Mouse (Mus musculus): ENCODE measurements around the gene Gm27021. TPM values are rescaled to one million over a fixed set of nuclear protein-coding genes. Genes with fewer than 3 reads are reported as not detected.

Gene Gm27021
- polyA plus RNA-seq (2016; fragmentation: Nextera tagmentation; extraction: Ambion mirVana) = 3.4 and 3.8 TPM in 2 replicates

DNA sequence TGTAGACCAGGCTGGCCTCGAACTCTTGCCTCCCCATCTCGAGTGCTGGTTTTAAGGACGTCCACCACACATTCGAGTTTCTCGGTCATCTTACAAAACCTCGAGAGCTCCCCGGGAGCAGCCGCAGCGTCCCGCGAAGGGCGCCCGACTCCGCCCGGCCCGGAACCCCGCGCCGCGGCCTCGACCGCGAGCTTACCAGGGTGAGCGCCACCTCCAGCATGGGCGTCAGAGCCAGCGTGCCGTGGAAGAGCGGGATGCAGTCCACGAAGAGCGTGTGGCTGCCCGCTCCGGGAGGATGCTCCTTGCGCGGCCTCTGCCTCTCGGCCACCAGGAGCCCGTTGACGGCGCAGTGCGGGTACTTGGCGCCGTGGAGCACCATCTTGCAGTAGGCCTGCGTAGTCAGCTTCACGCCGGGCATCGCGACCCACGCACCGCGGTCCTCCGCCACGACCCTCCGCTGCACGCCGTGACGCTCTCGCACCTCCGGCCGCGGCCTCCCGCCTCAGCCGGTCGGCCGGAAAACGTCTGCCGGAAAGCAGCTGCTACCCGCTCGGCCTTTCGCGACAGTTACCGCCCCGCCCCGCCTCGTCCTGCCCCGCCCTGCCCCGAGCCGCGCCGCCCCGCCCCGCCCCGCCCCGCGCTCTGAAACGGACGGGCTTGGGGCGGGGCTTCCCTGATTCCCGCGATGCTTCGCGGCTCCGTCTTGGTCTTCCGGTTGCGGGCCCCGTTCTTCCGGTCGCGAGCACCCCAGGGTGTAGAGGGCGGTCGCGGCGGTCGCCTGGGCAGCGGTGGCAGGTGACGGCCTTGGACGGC, at the start of gene Gm27021, which contains the start of gene Cox4i1:
Gene Gm27021, minus strand, starts transcription at position 519 of the 813 bp plus-strand sequence.
Gene Cox4i1, plus strand, starts transcription at position 662 of the 813 bp plus-strand sequence.
- Histone ChIP-seq H3K27me3 (ENCODE audit: low read depth, poor library complexity, severe bottlenecking) (no peaks in the 10 kb centered on the region), H3K4me1 (peaks cover 33% of the 10 kb centered on the region), H3K9me3 (replicated peaks) (no peaks in the 10 kb centered on the region), H3K4me3 (peak within 1 kb of the TSS; percentile 99), H3K36me3 (peaks cover 55% of the 10 kb centered on the region), H3K27ac (peak within 1 kb of the TSS; percentile 96)
- peak; percentile 99 for DNase-seq (ENCODE audit: low spot score)
- WGBS = under 1% methylated on average over 104 of the region's 105 CpGs

DNA sequence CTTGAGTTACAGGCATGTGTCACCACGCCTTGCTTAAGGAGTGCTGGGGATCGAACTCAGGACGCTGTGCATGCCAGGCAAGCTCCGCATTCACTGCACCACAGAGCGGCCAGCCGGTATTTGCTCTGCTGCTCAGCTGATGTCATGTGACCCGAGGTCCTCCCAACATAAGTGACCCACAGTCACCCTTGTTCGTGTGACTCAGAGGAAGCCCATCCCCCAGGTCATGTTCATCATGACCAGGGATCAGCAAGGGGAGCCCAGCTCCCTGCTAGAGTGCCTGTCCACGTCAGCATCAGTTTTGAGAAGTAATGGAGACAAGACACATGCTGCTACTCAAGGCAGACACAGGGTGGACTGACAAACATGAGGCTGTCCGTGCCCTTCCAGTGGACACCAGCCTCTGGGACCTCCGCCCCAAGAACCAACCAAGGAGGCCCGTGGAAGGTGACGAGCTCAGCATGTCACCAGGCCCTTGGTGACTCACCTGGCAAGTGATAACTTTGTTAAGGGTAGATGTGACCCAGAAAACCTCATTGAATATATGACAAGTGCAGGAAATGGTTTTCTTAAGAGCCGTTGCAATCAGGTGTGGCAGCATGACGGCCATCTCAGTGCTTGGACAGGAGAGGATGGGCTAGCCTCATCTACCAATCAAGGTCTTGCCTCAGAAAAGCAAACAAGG, 48.3 kb upstream of the Gm27021 start:
- 81% methylated on average over 15 of the region's 15 CpGs for WGBS
- no peak for DNase-seq (ENCODE audit: low spot score)

DNA sequence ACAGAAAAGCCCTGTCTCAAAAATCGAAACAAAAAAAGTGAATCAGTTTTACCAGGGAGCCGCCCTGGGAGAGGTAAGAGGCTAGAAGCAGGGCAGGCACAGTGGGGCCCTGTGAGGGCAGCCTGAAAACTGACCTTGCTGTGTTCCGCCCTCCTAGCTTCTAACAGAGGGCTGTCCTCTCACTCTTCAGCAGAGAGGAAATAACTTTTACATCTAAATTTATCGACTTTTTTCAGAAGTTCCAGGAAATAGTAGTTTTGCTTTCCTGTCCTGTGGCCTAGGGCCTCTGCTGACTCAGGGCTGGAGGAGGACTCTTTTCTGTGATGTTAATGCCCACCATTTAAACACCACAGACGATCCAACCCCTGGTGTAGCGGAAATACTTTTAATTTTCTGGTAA, 47.3 kb upstream of the Gm27021 start:
- no peak for DNase-seq (ENCODE audit: low spot score)
- H3K4me1 ChIP-seq = no peaks in the 10 kb centered on the region
- no peaks in the 10 kb centered on the region for H3K9me3 ChIP-seq (replicated peaks)
- WGBS = 80% methylated on average over 6 of the region's 6 CpGs
- H3K27ac ChIP-seq = no peak overlapping the region
- H3K27me3 ChIP-seq (ENCODE audit: low read depth, poor library complexity, severe bottlenecking) = peaks cover 4% of the 10 kb centered on the region; the same call in 1 of the 2 replicates
- no peak overlapping the region for H3K4me3 ChIP-seq
- H3K36me3 ChIP-seq = no peaks in the 10 kb centered on the region

More for the DNA sequence above, 48.3 kb upstream of the Gm27021 start:
- Histone ChIP-seq H3K27me3 (ENCODE audit: low read depth, poor library complexity, severe bottlenecking) (peaks cover 4% of the 10 kb centered on the region; the same call in 1 of the 2 replicates), H3K36me3 (no peaks in the 10 kb centered on the region), H3K9me3 (replicated peaks) (no peaks in the 10 kb centered on the region), H3K4me3 (no peak overlapping the region), H3K4me1 (no peaks in the 10 kb centered on the region), H3K27ac (no peak overlapping the region)

DNA sequence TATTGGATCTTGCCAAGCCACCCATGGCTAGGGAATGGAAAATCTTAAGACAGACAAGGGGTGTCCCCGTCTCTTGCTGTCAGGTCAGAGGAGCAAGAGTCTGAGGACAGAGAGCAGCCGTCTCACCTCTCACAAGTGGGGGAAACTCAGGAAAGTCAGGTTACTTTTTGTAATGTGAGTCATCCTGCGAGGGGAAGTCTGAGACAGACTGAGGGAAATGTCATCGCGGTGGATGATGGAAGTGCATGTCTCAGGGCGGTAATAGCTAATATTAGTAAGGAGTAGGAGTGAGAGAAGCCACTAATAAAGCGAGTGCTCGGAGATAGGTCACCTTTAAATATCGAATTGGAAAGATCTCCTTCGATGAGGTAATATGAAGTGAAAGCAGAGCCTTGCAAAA, 41.3 kb upstream of the Gm27021 start:
- WGBS = 84% methylated on average over 10 of the region's 10 CpGs
- no peaks in the 10 kb centered on the region for H3K36me3 ChIP-seq
- H3K9me3 ChIP-seq (replicated peaks) = no peaks in the 10 kb centered on the region
- H3K27me3 ChIP-seq (ENCODE audit: low read depth, poor library complexity, severe bottlenecking) = peaks cover 23% of the 10 kb centered on the region; the same call in 1 of the 2 replicates
- peaks cover 12% of the 10 kb centered on the region for H3K4me1 ChIP-seq
- no peak overlapping the region for H3K4me3 ChIP-seq
- no peak overlapping the region for H3K27ac ChIP-seq
- no peak for DNase-seq (ENCODE audit: low spot score)

DNA sequence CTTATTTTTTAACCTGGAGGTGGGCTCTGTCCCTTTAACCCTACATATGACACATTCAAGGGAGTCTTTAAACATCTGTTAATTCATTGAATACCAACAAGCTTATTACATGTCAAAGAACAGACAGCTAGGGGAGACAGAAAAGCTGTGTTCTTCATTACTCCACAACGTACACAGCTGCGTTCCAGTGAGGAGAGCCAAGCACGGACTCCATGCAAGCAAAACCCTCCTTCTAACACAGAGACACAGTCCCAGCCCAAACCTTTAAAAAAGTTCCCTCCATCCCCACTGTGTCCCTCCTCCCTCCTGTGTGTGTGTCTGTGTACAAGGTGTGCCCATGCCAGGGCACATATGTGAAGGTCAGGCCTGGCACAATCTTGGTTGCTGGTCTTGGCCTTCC, 38.3 kb upstream of the Gm27021 start:
- H3K27me3 ChIP-seq (ENCODE audit: low read depth, poor library complexity, severe bottlenecking) = peaks cover 53% of the 10 kb centered on the region
- peaks cover 22% of the 10 kb centered on the region for H3K4me1 ChIP-seq
- no peak overlapping the region for H3K27ac ChIP-seq
- no peak overlapping the region for H3K4me3 ChIP-seq
- DNase-seq (ENCODE audit: low spot score) = no peak
- no peaks in the 10 kb centered on the region for H3K36me3 ChIP-seq
- 80% methylated on average over 3 of the region's 3 CpGs for WGBS
- H3K9me3 ChIP-seq (replicated peaks) = no peaks in the 10 kb centered on the region

DNA sequence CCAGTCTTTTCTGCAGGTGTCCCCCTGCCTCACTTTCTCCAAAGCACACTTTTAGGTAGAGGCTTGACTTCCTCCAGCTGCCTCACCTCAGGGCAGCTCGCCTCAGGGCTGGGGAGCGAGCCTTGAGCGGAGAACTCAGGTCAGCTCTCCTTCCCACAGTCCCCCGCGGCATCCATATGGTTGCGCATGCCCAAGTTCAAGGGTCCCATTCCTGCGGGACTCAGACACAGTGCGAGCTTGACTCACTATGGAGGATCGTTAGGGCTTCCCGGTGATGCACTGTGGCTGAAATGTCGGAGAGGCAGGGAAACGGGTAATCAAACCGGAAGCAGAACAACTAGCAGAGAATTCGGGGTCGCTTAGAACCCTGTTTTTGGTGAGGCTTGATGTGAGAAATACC, 37.3 kb upstream of the Gm27021 start:
- Histone ChIP-seq H3K9me3 (replicated peaks) (no peaks in the 10 kb centered on the region), H3K4me1 (peaks cover 22% of the 10 kb centered on the region), H3K27ac (no peak overlapping the region), H3K4me3 (no peak overlapping the region), H3K27me3 (ENCODE audit: low read depth, poor library complexity, severe bottlenecking) (peaks cover 57% of the 10 kb centered on the region), H3K36me3 (no peaks in the 10 kb centered on the region)
- 80% methylated on average over 15 of the region's 15 CpGs for WGBS
- no peak for DNase-seq (ENCODE audit: low spot score)

DNA sequence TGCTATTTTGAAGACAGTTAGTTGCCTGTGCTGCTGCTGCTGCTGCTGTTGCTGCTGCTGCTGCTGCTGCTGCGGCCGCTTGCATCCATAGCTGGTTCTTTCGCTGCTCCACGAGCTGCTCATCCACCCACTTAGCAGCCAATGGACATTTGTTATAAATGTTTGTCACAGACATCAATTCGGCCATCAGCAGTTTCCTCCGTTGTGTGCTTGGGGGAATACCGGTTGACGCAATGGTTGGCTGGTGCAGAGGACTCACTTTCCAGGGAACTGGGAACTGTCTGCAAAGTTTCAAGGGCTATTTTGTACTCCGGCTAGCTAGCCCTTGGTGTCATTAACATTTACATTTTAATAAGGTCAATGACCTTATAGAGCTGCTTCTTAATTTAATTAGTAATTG, 36.3 kb upstream of the Gm27021 start:
- no peak for DNase-seq (ENCODE audit: low spot score)
- Histone ChIP-seq H3K27me3 (ENCODE audit: low read depth, poor library complexity, severe bottlenecking) (peaks cover 57% of the 10 kb centered on the region), H3K27ac (no peak overlapping the region), H3K4me3 (no peak overlapping the region), H3K4me1 (peaks cover 22% of the 10 kb centered on the region), H3K9me3 (replicated peaks) (no peaks in the 10 kb centered on the region), H3K36me3 (no peaks in the 10 kb centered on the region)
- 25% methylated on average over 9 of the region's 9 CpGs for WGBS

DNA sequence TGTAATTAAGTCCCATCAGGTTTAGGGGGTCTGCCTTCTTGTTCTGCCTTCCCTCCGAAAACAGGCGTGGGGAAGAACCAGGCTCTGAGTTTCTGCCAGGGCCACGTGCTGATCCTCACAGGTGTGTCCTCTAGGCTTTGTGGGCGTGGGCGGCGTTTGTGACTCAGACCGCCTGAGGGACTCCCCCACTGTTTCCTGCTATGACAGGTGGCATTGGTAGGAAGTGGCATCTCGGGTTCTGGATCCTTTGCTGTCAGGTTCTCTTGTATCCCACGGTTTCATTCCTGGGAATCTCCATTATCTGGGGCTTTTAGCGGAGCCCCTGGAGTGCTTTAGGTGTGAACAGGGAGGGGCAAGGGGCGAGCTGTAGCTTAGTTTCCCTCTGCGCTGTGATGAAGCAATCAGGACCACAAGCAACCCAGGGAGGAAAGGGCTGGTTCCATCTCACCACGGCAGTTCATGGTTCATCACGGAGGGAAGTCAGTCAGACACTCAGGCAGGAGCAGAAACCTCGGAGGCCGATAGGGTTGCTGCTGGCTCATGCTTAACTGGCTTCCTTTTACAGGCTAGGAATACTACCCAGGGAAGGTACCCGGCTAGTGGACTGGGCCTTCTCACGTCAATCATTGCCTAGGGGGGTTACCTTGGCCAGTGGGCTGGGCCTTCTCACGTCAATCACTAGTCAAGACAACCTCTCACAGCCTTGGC, 34.0 kb upstream of the Gm27021 start:
- H3K9me3 ChIP-seq (replicated peaks) = no peaks in the 10 kb centered on the region
- H3K4me1 ChIP-seq = peaks cover 22% of the 10 kb centered on the region
- no peak for DNase-seq (ENCODE audit: low spot score)
- no peak overlapping the region for H3K4me3 ChIP-seq
- H3K27ac ChIP-seq = no peak overlapping the region
- WGBS = 50% methylated on average over 19 of the region's 19 CpGs
- H3K27me3 ChIP-seq (ENCODE audit: low read depth, poor library complexity, severe bottlenecking) = peaks cover 49% of the 10 kb centered on the region
- no peaks in the 10 kb centered on the region for H3K36me3 ChIP-seq

DNA sequence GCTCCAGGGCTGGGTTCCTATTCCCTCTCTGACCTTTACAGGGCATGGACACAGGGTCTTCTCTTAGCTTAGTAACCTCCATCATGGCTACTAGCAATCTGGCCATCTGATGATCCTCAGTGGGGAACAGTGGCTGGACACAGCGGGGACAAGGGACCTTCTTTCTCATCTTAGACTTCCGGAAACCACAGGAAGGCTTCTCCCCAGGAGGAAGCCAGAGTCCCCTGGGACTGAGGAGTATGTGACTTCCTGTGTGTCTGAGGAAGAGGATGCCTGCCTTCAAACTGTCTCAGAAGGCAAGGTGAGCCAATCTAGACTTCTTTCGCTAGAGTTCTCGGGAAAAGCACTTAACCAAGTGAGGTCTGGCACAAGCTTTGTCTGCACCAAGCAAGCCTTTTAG, 32.2 kb upstream of the Gm27021 start:
- Histone ChIP-seq H3K4me1 (peaks cover 23% of the 10 kb centered on the region), H3K27ac (0 out of 2 replicates have a peak overlapping the region, but pooled peaks have one; percentile 5), H3K27me3 (ENCODE audit: low read depth, poor library complexity, severe bottlenecking) (peaks cover 43% of the 10 kb centered on the region), H3K9me3 (replicated peaks) (no peaks in the 10 kb centered on the region), H3K4me3 (no peak overlapping the region), H3K36me3 (no peaks in the 10 kb centered on the region)
- no peak for DNase-seq (ENCODE audit: low spot score)
- 89% methylated on average over 4 of the region's 4 CpGs for WGBS

DNA sequence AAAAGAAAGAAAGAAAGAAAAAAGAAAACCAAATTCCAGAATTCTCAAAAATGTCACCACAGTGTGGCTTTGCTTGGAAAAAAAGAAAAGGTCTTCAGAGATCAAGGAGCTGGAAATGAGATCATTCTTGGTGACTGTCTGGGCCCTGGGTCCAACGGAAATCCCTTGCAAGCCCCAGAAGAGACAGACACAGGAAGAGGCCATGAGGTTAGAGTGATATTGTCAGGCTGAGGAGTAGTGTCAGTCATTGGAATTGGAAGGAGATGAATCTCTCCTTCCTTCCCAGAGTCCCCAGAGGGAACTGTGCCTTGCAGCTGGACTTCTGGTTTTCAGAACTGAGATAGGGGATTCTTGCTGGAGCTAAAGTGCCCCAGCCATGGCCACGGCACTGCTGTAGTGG, 31.7 kb upstream of the Gm27021 start:
- Histone ChIP-seq H3K36me3 (no peaks in the 10 kb centered on the region), H3K4me1 (peaks cover 19% of the 10 kb centered on the region; the same call in 1 of the 2 replicates), H3K9me3 (replicated peaks) (no peaks in the 10 kb centered on the region), H3K4me3 (no peak overlapping the region), H3K27me3 (ENCODE audit: low read depth, poor library complexity, severe bottlenecking) (peaks cover 41% of the 10 kb centered on the region), H3K27ac (0 out of 2 replicates have a peak overlapping the region, but pooled peaks have one; percentile 5)
- 78% methylated on average over 2 of the region's 2 CpGs for WGBS
- DNase-seq (ENCODE audit: low spot score) = no peak

DNA sequence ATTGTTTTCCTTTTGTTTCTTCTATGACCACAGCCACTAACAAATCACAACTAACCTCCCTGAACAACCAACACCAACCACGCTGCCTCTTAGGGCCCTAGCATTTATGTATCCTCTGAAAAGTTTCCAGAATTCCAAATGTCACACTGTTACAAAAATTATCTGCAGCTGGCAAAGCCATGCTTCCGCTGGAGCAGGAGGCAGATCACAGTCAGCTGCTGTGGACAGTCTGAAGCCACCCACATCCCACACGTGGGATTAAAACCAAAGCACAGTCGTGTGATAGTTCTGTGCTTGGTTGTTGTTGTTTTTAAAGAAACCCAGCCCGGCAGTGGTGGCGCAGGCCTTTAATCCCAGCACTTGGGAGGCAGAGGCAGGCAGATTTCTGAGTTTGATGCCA, 31.2 kb upstream of the Gm27021 start:
- no peaks in the 10 kb centered on the region for H3K9me3 ChIP-seq (replicated peaks)
- H3K27me3 ChIP-seq (ENCODE audit: low read depth, poor library complexity, severe bottlenecking) = peaks cover 37% of the 10 kb centered on the region
- H3K4me3 ChIP-seq = no peak overlapping the region
- H3K27ac ChIP-seq = no peak overlapping the region
- H3K4me1 ChIP-seq = peaks cover 16% of the 10 kb centered on the region
- H3K36me3 ChIP-seq = no peaks in the 10 kb centered on the region
- DNase-seq (ENCODE audit: low spot score) = no peak
- WGBS = 85% methylated on average over 6 of the region's 6 CpGs

DNA sequence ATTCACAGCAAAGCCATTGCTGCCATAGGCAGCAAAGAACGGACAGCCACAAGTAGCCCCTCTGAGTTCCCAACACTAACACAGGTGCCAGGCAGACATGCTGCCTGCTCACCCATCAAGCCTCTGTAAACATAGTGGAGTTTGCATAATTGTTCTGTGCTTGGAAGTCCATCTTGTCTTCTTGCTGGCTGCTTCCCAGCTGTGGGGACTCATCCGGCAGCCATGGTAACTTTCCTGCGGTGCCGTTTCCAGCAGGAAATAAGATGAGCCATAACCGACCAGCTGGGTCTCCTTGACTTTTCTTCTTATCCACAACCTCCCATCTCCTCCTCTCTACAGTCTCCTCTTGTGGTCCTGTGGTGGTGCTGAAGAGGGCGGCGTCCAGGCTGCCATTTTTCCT, 30.5 kb upstream of the Gm27021 start:
- WGBS = 90% methylated on average over 7 of the region's 7 CpGs
- DNase-seq (ENCODE audit: low spot score) = no peak

DNA sequence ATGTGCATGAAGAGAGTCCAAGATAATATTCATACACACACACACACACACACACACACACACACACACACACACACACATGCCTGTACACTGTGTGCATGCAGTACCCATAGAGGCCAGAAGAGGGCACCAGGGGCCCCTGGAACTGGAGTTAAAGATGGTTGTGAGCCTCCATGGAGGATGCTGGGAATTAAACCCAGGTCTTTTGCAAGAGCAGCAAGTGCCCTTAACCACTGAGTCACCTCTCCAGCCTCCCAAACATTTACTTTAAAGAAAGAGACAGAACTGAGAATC, 30.0 kb upstream of the Gm27021 start:
- Histone ChIP-seq H3K27me3 (ENCODE audit: low read depth, poor library complexity, severe bottlenecking) (peaks cover 26% of the 10 kb centered on the region), H3K4me1 (peaks cover 20% of the 10 kb centered on the region), H3K36me3 (no peaks in the 10 kb centered on the region), H3K9me3 (replicated peaks) (no peaks in the 10 kb centered on the region), H3K4me3 (no peak overlapping the region), H3K27ac (no peak overlapping the region)
- no peak for DNase-seq (ENCODE audit: low spot score)

More for the DNA sequence above, 30.5 kb upstream of the Gm27021 start:
- Histone ChIP-seq H3K4me1 (peaks cover 19% of the 10 kb centered on the region), H3K9me3 (replicated peaks) (no peaks in the 10 kb centered on the region), H3K27ac (no peak overlapping the region), H3K36me3 (no peaks in the 10 kb centered on the region), H3K4me3 (no peak overlapping the region), H3K27me3 (ENCODE audit: low read depth, poor library complexity, severe bottlenecking) (peaks cover 31% of the 10 kb centered on the region)
